10 mouse cellular contexts compared by ENCODE assay signal in the genomic region with DNA sequence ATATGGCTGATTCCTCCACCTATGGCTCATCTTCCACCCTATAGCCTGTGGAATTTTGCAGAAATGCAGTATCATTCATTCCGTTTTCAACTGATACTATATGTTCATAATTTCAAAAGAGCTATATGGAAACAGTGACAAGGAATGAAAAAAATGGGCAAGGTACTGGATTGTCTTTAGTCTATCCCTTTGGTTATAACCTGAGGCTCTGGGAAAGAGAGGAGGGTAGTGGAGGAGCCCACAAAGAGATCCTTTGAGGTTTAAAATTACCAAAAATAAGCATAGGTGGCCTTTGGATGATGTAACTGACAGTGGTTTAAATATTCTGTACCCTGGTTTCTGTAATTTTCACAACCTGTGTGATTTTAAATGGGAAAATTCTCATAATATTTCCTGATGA. TPM values are rescaled to one million over a fixed set of nuclear protein-coding genes. Genes with fewer than 3 reads are reported as not detected.
DNase-seq lines count a peak whose midpoint lies in the region; ATAC-seq and TF ChIP-seq lines count a peak whose summit lies in the region.
"Had no signal": no experiment of that assay in that cellular context is flagged by ENCODE, and none has a peak within 500 bp of the region (broad histone marks: within the 10 kb centered on the region; RNA-seq: fewer than 3 reads in every experiment).

No protein-coding gene starts in this region.

- 25% methylated on average over 1 of the region's 1 CpGs for WGBS in forebrain, embryonic 12.5 days
- WGBS in intestine, embryonic 15.5 days, result 29% methylated on average over 1 of the region's 1 CpGs
- 29% methylated on average over 1 of the region's 1 CpGs for WGBS in neural tube, embryonic 13.5 days

- peaks cover 22% of the 10 kb centered on the region for H3K27me3 ChIP-seq in forebrain, embryonic 12.5 days
- H3K27me3 ChIP-seq in intestine, embryonic 15.5 days (replicated peaks), result peaks cover 5% of the 10 kb centered on the region; the same call in 1 of the 2 replicates
- H3K27me3 ChIP-seq in neural tube, embryonic 13.5 days, result peaks cover 55% of the 10 kb centered on the region

- no peak overlapping the region for H3K9ac ChIP-seq in forebrain, embryonic 12.5 days
- no peak overlapping the region for H3K9ac ChIP-seq in intestine, embryonic 15.5 days
- peak overlapping the region; percentile 78; the same call in 1 of the 2 replicates for H3K9ac ChIP-seq in neural tube, embryonic 13.5 days

- TF ChIP-seq CTCF in layer of hippocampus, adult 2 months (conservative IDR thresholded peaks at IDR 0.05), result no peak

- H3K9me3 ChIP-seq in forebrain, embryonic 12.5 days, result no peaks in the 10 kb centered on the region
- no peaks in the 10 kb centered on the region for H3K9me3 ChIP-seq in intestine, embryonic 15.5 days
- no peaks in the 10 kb centered on the region for H3K9me3 ChIP-seq in neural tube, embryonic 13.5 days

- no peak for DNase-seq in layer of hippocampus, adult 2 months (ENCODE audit: low spot score in 2 of 2)
- DNase-seq in layer of hippocampus, adult 18-20 months (ENCODE audit: low spot score in 2 of 2), result no peak
- no peak for DNase-seq in gastrocnemius, postnatal 36 days
- no peak for DNase-seq in ovary, adult 18-20 months (ENCODE audit: low spot score)
- DNase-seq in testis, postnatal 10 days (ENCODE audit: low spot score), result no peak
- DNase-seq: kidney, adult 8-10 months had no signal

- H3K4me1 ChIP-seq in forebrain, embryonic 12.5 days, result no peaks in the 10 kb centered on the region
- no peaks in the 10 kb centered on the region for H3K4me1 ChIP-seq in intestine, embryonic 15.5 days (replicated peaks)
- H3K4me1 ChIP-seq in neural tube, embryonic 13.5 days (replicated peaks), result no peaks in the 10 kb centered on the region

- peak overlapping the region; percentile 93; the same call in 1 of the 2 replicates for H3K27ac ChIP-seq in layer of hippocampus, adult 2 months
- H3K27ac ChIP-seq in forebrain, embryonic 12.5 days, result no peak overlapping the region
- H3K27ac ChIP-seq in intestine, embryonic 15.5 days, result no peak overlapping the region
- peak overlapping the region; percentile 94 for H3K27ac ChIP-seq in neural tube, embryonic 13.5 days (replicated peaks)
- H3K27ac ChIP-seq: macrophage had no signal

- ATAC-seq in forebrain, embryonic 12.5 days (ENCODE audit: low FRiP score), result peak; percentile 30
- no peak for ATAC-seq in intestine, embryonic 15.5 days
- peak; percentile 45 for ATAC-seq in neural tube, embryonic 13.5 days (ENCODE audit: low read depth)

- H3K36me3 ChIP-seq in forebrain, embryonic 12.5 days (replicated peaks), result no peaks in the 10 kb centered on the region
- H3K36me3 ChIP-seq in intestine, embryonic 15.5 days, result no peaks in the 10 kb centered on the region
- H3K36me3 ChIP-seq in neural tube, embryonic 13.5 days, result no peaks in the 10 kb centered on the region

- intact Hi-C loops in gastrocnemius, postnatal 36 days (cut with DNase I), result no loop called here

- peak overlapping the region; percentile 52 for H3K4me2 ChIP-seq in forebrain, embryonic 12.5 days
- peak overlapping the region; percentile 61 for H3K4me2 ChIP-seq in intestine, embryonic 15.5 days (replicated peaks)
- H3K4me2 ChIP-seq in neural tube, embryonic 13.5 days, result peak overlapping the region; percentile 51

- peak overlapping the region; percentile 61 for H3K4me3 ChIP-seq in layer of hippocampus, adult 2 months
- H3K4me3 ChIP-seq in forebrain, embryonic 12.5 days (replicated peaks), result peak overlapping the region; percentile 46
- H3K4me3 ChIP-seq in intestine, embryonic 15.5 days (replicated peaks), result peak overlapping the region; percentile 32; the same call in 1 of the 2 replicates
- peak overlapping the region; percentile 52 for H3K4me3 ChIP-seq in neural tube, embryonic 13.5 days

RNA-seq across cellular contexts. Expression of a gene that starts 0.4 kb away (rescaled TPM):
- 10 to 100 TPM; 74.2 to 84.0 TPM for total RNA-seq in layer of hippocampus, adult 2 months (2021)
- 10 to 100 TPM; 82.2 to 90.0 TPM for total RNA-seq in layer of hippocampus, adult 18-20 months (2021)
- polyA plus RNA-seq in forebrain, embryonic 12.5 days (2016; fragmentation: Nextera tagmentation; extraction: Ambion mirVana), result 24.3 and 26.6 TPM in 2 replicates
- 2.6 and 2.8 TPM in 2 replicates for polyA plus RNA-seq in intestine, embryonic 15.5 days (2015; fragmentation: Nextera tagmentation; extraction: Ambion mirVana)
- polyA plus RNA-seq in neural tube, embryonic 13.5 days (2015; fragmentation: Nextera tagmentation; extraction: Ambion mirVana), result 88.9 and 93.2 TPM in 2 replicates
- not detected for total RNA-seq in gastrocnemius, postnatal 36 days (2021)

Comparison
In these comparisons a context has a peak if more than half of its experiments do, and no peak if none do; other contexts are left out.
1. H3K27ac ChIP-seq: peak in layer of hippocampus, adult 2 months (single experiment) and neural tube, embryonic 13.5 days (single experiment); none in forebrain, embryonic 12.5 days (single experiment) and intestine, embryonic 15.5 days (single experiment).
2. RNA of a gene that starts 0.4 kb away (total RNA-seq): 82.2 to 90.0 TPM in layer of hippocampus, adult 18-20 months and 74.2 to 84.0 TPM in layer of hippocampus, adult 2 months; not detected in gastrocnemius, postnatal 36 days; every median in the first group is over 10 times any median in the second.
3. Peak in every context shown above with its lines, with median percentiles within 50 percentile points of each other: H3K4me3 ChIP-seq and H3K4me2 ChIP-seq.